In genomic region chr6:87835695-87836094, GRCm38 (mm10) we compare ENCODE assay signal across 18 mouse cellular contexts.
"Had no signal": no experiment of that assay in that cellular context is flagged by ENCODE, and none has a peak within 500 bp of the region (broad histone marks: within the 10 kb centered on the region; RNA-seq: fewer than 3 reads in every experiment).

Gene Gm45140, minus strand, starts transcription at chr6:87835795.

- H3K4me3 ChIP-seq: kidney, embryonic 15.5 days; limb, embryonic 12.5 days; limb, embryonic 15.5 days; midbrain, embryonic 12.5 days; midbrain, embryonic 15.5 days; myocyte; neural tube, embryonic 13.5 days had no signal

- ATAC-seq: intestine, postnatal 0 days; midbrain, embryonic 15.5 days had no signal

- H3K9me3 ChIP-seq: kidney, embryonic 15.5 days; limb, embryonic 12.5 days; limb, embryonic 15.5 days; midbrain, embryonic 12.5 days; midbrain, embryonic 15.5 days; neural tube, embryonic 13.5 days had no signal

- H3K9ac ChIP-seq: kidney, embryonic 15.5 days; limb, embryonic 12.5 days; limb, embryonic 15.5 days; midbrain, embryonic 12.5 days; midbrain, embryonic 15.5 days; neural tube, embryonic 13.5 days had no signal

- H3K27me3 ChIP-seq: kidney, embryonic 15.5 days; limb, embryonic 12.5 days; limb, embryonic 15.5 days; midbrain, embryonic 12.5 days; midbrain, embryonic 15.5 days; neural tube, embryonic 13.5 days had no signal

- H3K27ac ChIP-seq: kidney, embryonic 15.5 days; limb, embryonic 12.5 days; limb, embryonic 15.5 days; midbrain, embryonic 12.5 days; midbrain, embryonic 15.5 days; neural tube, embryonic 13.5 days; stomach, postnatal 0 days had no signal

- DNase-seq: kidney, adult 8-10 months; kidney, postnatal 10 days; kidney, postnatal 36 days; layer of hippocampus, postnatal 36 days; left cerebral cortex, postnatal 4 days; lung, adult 2 months; lung, postnatal 14 days; right cerebral cortex, postnatal 4 days; thymus, postnatal 25 days had no signal

- H3K4me2 ChIP-seq: kidney, embryonic 15.5 days; limb, embryonic 12.5 days; limb, embryonic 15.5 days; midbrain, embryonic 12.5 days; neural tube, embryonic 13.5 days had no signal
